ENCODE assay signal across 27 mouse cellular contexts in the genomic region with DNA sequence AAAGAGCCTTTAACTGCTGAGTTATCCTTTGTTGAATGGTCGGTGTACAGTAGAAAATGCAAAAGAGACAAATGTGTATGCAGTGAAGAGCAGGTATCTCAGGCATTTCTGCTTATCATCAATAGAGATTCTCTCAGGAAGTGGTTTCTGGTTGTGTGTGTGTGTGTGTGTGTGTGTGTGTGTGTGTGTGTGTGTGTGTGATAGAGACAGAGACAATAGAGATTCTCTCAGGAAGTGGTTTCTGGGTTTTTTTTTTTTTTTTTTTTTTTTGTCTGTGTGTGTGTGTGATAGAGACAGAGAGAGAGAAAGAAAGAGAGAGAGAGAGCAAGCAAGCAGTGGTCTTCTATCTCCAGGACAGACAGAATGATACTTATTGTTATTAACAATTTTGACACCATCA. TPM values are rescaled to one million over a fixed set of nuclear protein-coding genes. Genes with fewer than 3 reads are reported as not detected.
"Had no signal": no experiment of that assay in that cellular context is flagged by ENCODE, and none has a peak within 500 bp of the region (broad histone marks: within the 10 kb centered on the region; RNA-seq: fewer than 3 reads in every experiment).

No protein-coding gene starts in this region.

- H3K9me3 ChIP-seq: embryonic facial prominence, embryonic 10.5 days; embryonic facial prominence, embryonic 12.5 days; embryonic facial prominence, embryonic 15.5 days; forebrain, embryonic 10.5 days; forebrain, embryonic 12.5 days; forebrain, embryonic 13.5 days; forebrain, embryonic 15.5 days had no signal

- H3K4me1 ChIP-seq: embryonic facial prominence, embryonic 10.5 days; embryonic facial prominence, embryonic 12.5 days; embryonic facial prominence, embryonic 13.5 days; embryonic facial prominence, embryonic 15.5 days; forebrain, embryonic 10.5 days; forebrain, embryonic 12.5 days; forebrain, embryonic 13.5 days; forebrain, embryonic 15.5 days had no signal

- H3K27me3 ChIP-seq: embryonic facial prominence, embryonic 12.5 days; embryonic facial prominence, embryonic 13.5 days; embryonic facial prominence, embryonic 15.5 days; forebrain, embryonic 12.5 days; forebrain, embryonic 13.5 days; forebrain, embryonic 15.5 days had no signal

- DNase-seq: cerebellum, adult 9-10 months; cerebellum, adult 9-11 months; cerebellum, postnatal 10 days; cerebellum, postnatal 14 days; cerebellum, postnatal 25 days; cerebellum, postnatal 36 days; embryo, embryonic 11 days; forebrain, postnatal 0 days; gastrocnemius, adult 2 months; gastrocnemius, postnatal 10 days; gastrocnemius, postnatal 14 days; gastrocnemius, postnatal 25 days; gastrocnemius, postnatal 36 days; heart, adult 11 months; heart, adult 18-20 months; heart, adult 2 months had no signal

- H3K9ac ChIP-seq: embryonic facial prominence, embryonic 12.5 days; embryonic facial prominence, embryonic 13.5 days; embryonic facial prominence, embryonic 15.5 days; forebrain, embryonic 12.5 days; forebrain, embryonic 13.5 days; forebrain, embryonic 15.5 days; forebrain, postnatal 0 days had no signal

- H3K27ac ChIP-seq: embryonic facial prominence, embryonic 10.5 days; embryonic facial prominence, embryonic 12.5 days; embryonic facial prominence, embryonic 13.5 days; embryonic facial prominence, embryonic 15.5 days; forebrain, embryonic 10.5 days; forebrain, embryonic 12.5 days; forebrain, embryonic 13.5 days; forebrain, embryonic 15.5 days; gastrocnemius, adult 2 months; heart, adult 2 months had no signal

- H3K4me3 ChIP-seq: embryonic facial prominence, embryonic 10.5 days; embryonic facial prominence, embryonic 12.5 days; embryonic facial prominence, embryonic 13.5 days; embryonic facial prominence, embryonic 15.5 days; erythroblast, embryonic 14.5 days; forebrain, embryonic 10.5 days; forebrain, embryonic 12.5 days; forebrain, embryonic 13.5 days; forebrain, embryonic 15.5 days; gastrocnemius, adult 2 months; heart, adult 2 months had no signal

- H3K36me3 ChIP-seq: embryonic facial prominence, embryonic 10.5 days; embryonic facial prominence, embryonic 12.5 days; embryonic facial prominence, embryonic 13.5 days; embryonic facial prominence, embryonic 15.5 days; forebrain, embryonic 10.5 days; forebrain, embryonic 12.5 days; forebrain, embryonic 15.5 days had no signal

RNA-seq across cellular contexts. Expression of a gene that starts 15.0 kb away (rescaled TPM):
- total RNA-seq: gastrocnemius, adult 18-20 months; granulocyte monocyte progenitor cell, adult 5-6 weeks had no signal
- polyA plus RNA-seq: erythroblast, embryonic 14.5 days had no signal
